ENCODE assay signal across 8 mouse cellular contexts in the genomic region with DNA sequence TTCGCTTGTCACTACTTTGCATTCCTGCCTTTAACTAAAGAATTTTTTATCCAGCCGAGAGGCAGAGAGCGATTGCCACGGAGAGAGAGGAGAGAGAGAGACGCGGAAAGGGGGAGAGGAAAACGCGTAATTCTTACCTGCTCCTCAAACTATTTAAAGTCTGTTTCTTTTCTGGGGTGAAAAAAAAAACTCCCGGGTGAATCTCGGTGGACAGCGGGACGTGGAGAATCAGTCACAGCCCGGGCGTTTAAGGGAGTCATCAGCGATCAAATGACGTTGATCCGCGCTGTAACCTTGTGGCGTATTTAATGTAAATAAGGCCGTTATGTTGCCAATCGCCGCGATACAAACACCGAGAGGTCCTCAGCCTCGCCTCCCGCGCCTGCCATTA. TPM values are rescaled to one million over a fixed set of nuclear protein-coding genes. Genes with fewer than 3 reads are reported as not detected.
DNase-seq lines count a peak whose midpoint lies in the region; ATAC-seq and TF ChIP-seq lines count a peak whose summit lies in the region.

Gene Zfp536 (minus strand): TSS at position 330 of the 391 bp plus-strand sequence.

- H3K27ac ChIP-seq in testis, adult 2 months (ENCODE audit: control insufficient read depth, insufficient read depth, low read depth, low read length), result peak within 1 kb of the TSS; percentile 47; the same call in 1 of the 2 replicates
- H3K27ac ChIP-seq in intestine, embryonic 15.5 days, result 0 out of 2 replicates have a peak within 1 kb of the TSS, but pooled peaks have one; percentile 32
- H3K27ac ChIP-seq in midbrain, embryonic 12.5 days (replicated peaks), result peak within 1 kb of the TSS; percentile 87

- H3K36me3 ChIP-seq in testis, adult 2 months (ENCODE audit: control insufficient read depth, insufficient read depth, low read length), result no peaks in the 10 kb centered on the region
- no peaks in the 10 kb centered on the region for H3K36me3 ChIP-seq in intestine, embryonic 15.5 days
- H3K36me3 ChIP-seq in midbrain, embryonic 12.5 days, result no peaks in the 10 kb centered on the region

- no peak for TF ChIP-seq POLR2A in testis, adult 2 months (IDR thresholded peaks at IDR 0.05; ENCODE audit: control insufficient read depth, low read depth, low read length)

- H3K4me2 ChIP-seq in intestine, embryonic 15.5 days (replicated peaks), result peak within 1 kb of the TSS; percentile 97
- H3K4me2 ChIP-seq in midbrain, embryonic 12.5 days (replicated peaks), result peak within 1 kb of the TSS; percentile 92

- peaks cover 23% of the 10 kb centered on the region for H3K4me1 ChIP-seq in testis, adult 2 months (ENCODE audit: control insufficient read depth, insufficient read depth, low read length)
- peaks cover 22% of the 10 kb centered on the region for H3K4me1 ChIP-seq in intestine, embryonic 15.5 days (replicated peaks)
- peaks cover 24% of the 10 kb centered on the region for H3K4me1 ChIP-seq in midbrain, embryonic 12.5 days

- peaks cover 2% of the 10 kb centered on the region; the same call in 1 of the 2 replicates for H3K27me3 ChIP-seq in testis, adult 2 months (ENCODE audit: control insufficient read depth, insufficient read depth, low read length)
- H3K27me3 ChIP-seq in intestine, embryonic 15.5 days (replicated peaks), result peaks cover 56% of the 10 kb centered on the region
- peaks cover 33% of the 10 kb centered on the region for H3K27me3 ChIP-seq in midbrain, embryonic 12.5 days

- 1% methylated on average over 27 of the region's 27 CpGs for WGBS in intestine, embryonic 15.5 days
- under 1% methylated on average over 27 of the region's 27 CpGs for WGBS in midbrain, embryonic 12.5 days

- H3K4me3 ChIP-seq in testis, adult 2 months (ENCODE audit: control insufficient read depth, low read depth, low read length), result peak within 1 kb of the TSS; percentile 11
- peak within 1 kb of the TSS; percentile 50 for H3K4me3 ChIP-seq in intestine, embryonic 15.5 days (replicated peaks)
- peak within 1 kb of the TSS; percentile 62 for H3K4me3 ChIP-seq in midbrain, embryonic 12.5 days

- no peak for TF ChIP-seq CTCF in testis, adult 2 months (IDR thresholded peaks at IDR 0.05; ENCODE audit: control insufficient read depth, insufficient read depth, insufficient replicate concordance, low read depth, low read length)

- no peak for ATAC-seq in intestine, embryonic 15.5 days
- no peak for ATAC-seq in midbrain, embryonic 12.5 days (ENCODE audit: low FRiP score, low read depth)

- H3K9me3 ChIP-seq in intestine, embryonic 15.5 days, result no peaks in the 10 kb centered on the region
- H3K9me3 ChIP-seq in midbrain, embryonic 12.5 days, result no peaks in the 10 kb centered on the region

- peak within 1 kb of the TSS; percentile 23; the same call in 1 of the 2 replicates for H3K9ac ChIP-seq in intestine, embryonic 15.5 days
- peak within 1 kb of the TSS; percentile 82 for H3K9ac ChIP-seq in midbrain, embryonic 12.5 days (replicated peaks)

- peak; percentile 7 for DNase-seq in adrenal gland, postnatal 14 days
- no peak for DNase-seq in adrenal gland, adult 8-10 months
- no peak for DNase-seq in testis, postnatal 10 days (ENCODE audit: low spot score)
- DNase-seq in frontal cortex, postnatal 10 days (ENCODE audit: low spot score in 2 of 2), result no peak
- no peak for DNase-seq in right cerebral cortex, postnatal 10 days (ENCODE audit: low spot score in 2 of 2)

RNA-seq across cellular contexts. Expression of gene Zfp536, which starts in this region (rescaled TPM):
- 6.3 and 6.8 TPM in 2 replicates for total RNA-seq in adrenal gland, postnatal 14 days (2021)
- 10 to 100 TPM in 2 of 4 experiments, 1 to 10 TPM in 2; 6.8 to 19.8 (median 9.5) TPM for total RNA-seq in adrenal gland, adult 8-10 months (2022)
- polyA plus RNA-seq in testis, adult 2 months (2012; rRNA removed), result 3.9 and 4.2 TPM in 2 replicates
- polyA plus RNA-seq in intestine, embryonic 15.5 days (2015; fragmentation: Nextera tagmentation; extraction: Ambion mirVana), result 9.4 and 10.0 TPM in 2 replicates
- 43.5 and 48.9 TPM in 2 replicates for polyA plus RNA-seq in midbrain, embryonic 12.5 days (2016; fragmentation: Nextera tagmentation; extraction: Ambion mirVana)

Comparison
In these comparisons a context has a peak if more than half of its experiments do, and no peak if none do; other contexts are left out.
1. H3K27ac ChIP-seq: peak in every context shown above with its lines; median percentile 87 in midbrain, embryonic 12.5 days; 47 in testis, adult 2 months; 32 in intestine, embryonic 15.5 days.
2. H3K4me3 ChIP-seq: peak in every context shown above with its lines; median percentile 62 in midbrain, embryonic 12.5 days; 50 in intestine, embryonic 15.5 days; 11 in testis, adult 2 months.